Mouse (Mus musculus): Measurements from ENCODE around the gene Inppl1. TPM values are rescaled to one million over a fixed set of nuclear protein-coding genes. Genes with fewer than 3 reads are reported as not detected.
A peak's percentile ranks its signal among the peaks of the same experiment; 100 is the strongest.

Gene Inppl1
- polyA plus RNA-seq (2016; fragmentation: Nextera tagmentation; extraction: Ambion mirVana): 36.2 and 38.1 TPM in 2 replicates

DNA sequence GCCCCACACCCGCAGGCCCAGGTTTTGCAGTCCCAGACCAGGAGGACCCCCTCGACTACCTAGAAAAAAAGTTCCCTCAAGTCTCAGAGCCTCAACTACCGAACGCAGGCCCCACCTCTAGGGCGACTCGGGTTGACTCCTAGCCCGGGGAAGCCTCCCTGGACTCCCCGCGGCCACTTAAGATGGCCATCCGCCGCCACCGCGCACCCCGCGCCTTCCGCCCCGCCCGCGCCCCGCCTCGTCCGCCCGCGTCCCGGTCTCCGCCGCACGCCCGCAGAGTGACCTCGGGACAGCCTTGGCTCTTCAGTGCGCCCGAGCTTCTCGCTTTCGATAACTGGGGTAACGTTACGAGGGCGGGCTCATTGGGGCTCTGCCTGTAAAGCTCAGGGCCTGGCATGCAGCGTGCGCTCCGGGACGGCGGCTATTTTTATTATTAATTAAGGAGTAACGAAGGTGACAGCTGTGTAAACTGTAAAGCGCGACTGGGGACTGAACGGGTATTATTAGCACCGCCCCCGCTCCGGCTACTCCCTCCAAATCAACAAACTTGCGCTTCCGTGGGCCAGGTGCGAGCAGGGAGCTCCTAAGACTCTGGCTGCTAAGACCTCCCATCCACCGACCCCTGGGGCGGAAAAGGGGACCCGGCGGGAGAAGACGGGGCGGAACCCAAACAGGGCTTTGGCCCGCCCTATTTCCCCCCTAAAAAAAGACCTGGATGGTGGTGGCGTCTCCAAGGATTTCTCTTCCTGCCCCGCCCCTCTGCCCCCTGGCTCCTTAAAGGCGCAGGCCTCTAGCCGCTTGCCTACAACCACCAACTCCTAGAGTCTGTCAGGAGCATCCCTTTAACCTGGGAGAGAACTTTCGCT is at the start of gene Inppl1:
TSS of gene Inppl1 (minus strand) at position 624 of the 866 bp plus-strand sequence.
- no peaks in the 10 kb centered on the region for H3K27me3 ChIP-seq (ENCODE audit: low read depth, poor library complexity, severe bottlenecking)
- peak; percentile 89 for DNase-seq (ENCODE audit: low spot score)
- peak within 1 kb of the TSS; percentile 96 for H3K27ac ChIP-seq (replicated peaks)
- peak within 1 kb of the TSS; percentile 73 for H3K4me3 ChIP-seq
- under 1% methylated on average over 64 of the region's 64 CpGs for WGBS
- H3K9me3 ChIP-seq (replicated peaks): no peaks in the 10 kb centered on the region
- H3K4me1 ChIP-seq: peaks cover 50% of the 10 kb centered on the region
- H3K36me3 ChIP-seq: peaks cover 20% of the 10 kb centered on the region

DNA sequence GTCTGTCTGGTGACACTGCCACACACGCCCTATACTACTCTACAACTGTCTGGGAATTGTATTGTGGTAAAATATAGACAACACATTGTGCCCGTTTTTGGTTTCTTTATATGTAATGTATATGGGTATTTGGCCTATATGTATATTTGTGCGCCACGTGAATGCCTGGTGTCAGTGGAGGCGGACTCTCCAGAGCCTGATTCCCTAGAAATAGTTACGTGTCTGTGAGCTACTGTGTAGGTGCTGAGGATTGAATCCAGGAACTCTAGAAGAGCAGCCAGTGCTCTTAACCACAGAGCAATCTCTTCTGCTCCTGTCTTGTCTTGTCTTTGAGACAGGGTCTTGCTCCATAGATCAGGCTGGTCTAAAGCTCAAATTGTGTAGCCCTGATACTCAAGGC is 48.2 kb upstream of the Inppl1 start:
- Histone ChIP-seq H3K27ac (replicated peaks) (no peak overlapping the region), H3K36me3 (no peaks in the 10 kb centered on the region), H3K4me3 (no peak overlapping the region), H3K4me1 (no peaks in the 10 kb centered on the region), H3K27me3 (ENCODE audit: low read depth, poor library complexity, severe bottlenecking) (no peaks in the 10 kb centered on the region), H3K9me3 (replicated peaks) (no peaks in the 10 kb centered on the region)
- 87% methylated on average over 6 of the region's 6 CpGs for WGBS
- no peak for DNase-seq (ENCODE audit: low spot score)

DNA sequence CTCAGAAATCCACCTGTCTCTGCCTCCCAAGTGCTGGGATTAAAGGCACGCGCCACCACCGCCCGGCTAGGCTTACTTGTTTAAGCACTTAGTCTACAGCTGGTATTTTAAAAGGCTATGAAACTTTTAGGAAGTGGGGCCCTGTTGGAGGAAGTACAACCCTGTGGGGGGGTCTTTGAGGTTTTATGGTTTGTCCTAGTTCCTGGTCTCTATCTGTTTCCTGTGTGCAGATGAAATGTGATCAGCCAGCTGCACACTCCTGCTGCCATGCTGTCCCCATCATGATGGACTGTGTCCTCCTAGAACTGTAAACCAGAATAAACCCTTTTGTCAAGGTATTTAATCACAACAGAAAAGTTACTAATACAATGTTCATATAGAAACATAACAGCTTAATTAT is 46.1 kb upstream of the Inppl1 start:
- 82% methylated on average over 4 of the region's 4 CpGs for WGBS
- no peaks in the 10 kb centered on the region for H3K27me3 ChIP-seq (ENCODE audit: low read depth, poor library complexity, severe bottlenecking)

DNA sequence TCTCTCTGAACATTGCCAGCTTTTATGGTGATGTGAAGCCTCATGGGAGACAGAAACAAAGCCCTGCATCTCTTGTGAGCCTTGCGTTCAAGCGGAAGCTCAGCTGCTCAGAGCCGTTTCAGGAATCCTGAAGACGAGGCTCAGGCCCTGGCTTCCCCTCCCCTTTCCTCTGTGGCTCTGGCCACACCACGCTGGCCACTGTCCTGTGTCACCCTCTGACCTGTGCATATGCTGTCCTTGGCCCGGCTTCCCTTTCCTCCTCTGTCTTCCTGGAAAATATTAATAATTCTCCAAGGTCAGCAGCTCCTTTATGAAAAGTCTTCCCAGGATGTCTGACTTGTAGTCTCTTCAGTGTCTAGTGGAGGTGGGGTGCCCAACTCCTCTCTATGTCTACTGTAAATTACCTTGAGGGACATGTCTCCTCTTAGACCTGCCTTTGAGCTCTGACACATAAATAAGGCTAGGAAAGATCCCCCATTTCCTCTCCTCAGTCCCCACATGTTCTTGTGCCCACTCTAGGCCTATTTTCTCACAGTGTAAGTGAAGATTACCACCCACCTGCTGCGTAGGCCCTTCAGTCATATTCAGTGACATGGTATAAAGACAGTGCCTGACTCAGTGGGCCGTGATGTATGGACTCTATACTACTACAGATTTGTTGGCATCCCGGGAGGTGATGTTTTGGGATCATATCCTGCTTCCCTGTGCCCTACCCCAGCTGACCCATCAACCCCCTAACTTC is 44.6 kb upstream of the Inppl1 start:
- H3K27ac ChIP-seq (replicated peaks): no peak overlapping the region
- 67% methylated on average over 9 of the region's 9 CpGs for WGBS
- no peaks in the 10 kb centered on the region for H3K4me1 ChIP-seq
- no peaks in the 10 kb centered on the region for H3K9me3 ChIP-seq (replicated peaks)
- H3K27me3 ChIP-seq (ENCODE audit: low read depth, poor library complexity, severe bottlenecking): no peaks in the 10 kb centered on the region
- no peaks in the 10 kb centered on the region for H3K36me3 ChIP-seq
- DNase-seq (ENCODE audit: low spot score): no peak
- no peak overlapping the region for H3K4me3 ChIP-seq

More for the DNA sequence above, 46.1 kb upstream of the Inppl1 start:
- no peaks in the 10 kb centered on the region for H3K9me3 ChIP-seq (replicated peaks)
- no peak overlapping the region for H3K4me3 ChIP-seq
- H3K4me1 ChIP-seq: no peaks in the 10 kb centered on the region
- no peak overlapping the region for H3K27ac ChIP-seq (replicated peaks)
- no peaks in the 10 kb centered on the region for H3K36me3 ChIP-seq
- DNase-seq (ENCODE audit: low spot score): no peak

DNA sequence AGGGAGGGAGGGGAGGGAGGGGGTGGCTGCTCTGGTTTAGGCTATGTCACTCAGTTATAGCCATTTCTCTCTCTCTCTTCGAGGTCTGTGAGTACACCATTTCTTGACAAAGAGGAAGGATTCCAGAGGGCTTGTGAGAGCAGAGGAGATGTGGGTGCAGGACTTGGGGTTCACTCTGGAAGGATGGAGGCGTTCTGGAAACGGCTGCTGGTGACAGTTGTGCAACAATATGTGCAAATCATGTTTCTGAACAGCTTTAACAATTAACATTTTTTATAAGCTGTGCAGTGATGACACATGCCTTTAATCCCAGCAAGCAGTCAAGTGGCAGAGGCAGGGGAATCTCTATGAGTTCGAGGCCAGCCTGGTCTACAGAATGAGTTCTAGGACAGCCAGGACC is 42.8 kb upstream of the Inppl1 start:
- H3K4me1 ChIP-seq: no peaks in the 10 kb centered on the region
- H3K36me3 ChIP-seq: no peaks in the 10 kb centered on the region
- DNase-seq (ENCODE audit: low spot score): no peak
- H3K4me3 ChIP-seq: no peak overlapping the region
- H3K27ac ChIP-seq (replicated peaks): no peak overlapping the region
- WGBS: 86% methylated on average over 4 of the region's 4 CpGs
- H3K27me3 ChIP-seq (ENCODE audit: low read depth, poor library complexity, severe bottlenecking): no peaks in the 10 kb centered on the region
- H3K9me3 ChIP-seq (replicated peaks): no peaks in the 10 kb centered on the region

DNA sequence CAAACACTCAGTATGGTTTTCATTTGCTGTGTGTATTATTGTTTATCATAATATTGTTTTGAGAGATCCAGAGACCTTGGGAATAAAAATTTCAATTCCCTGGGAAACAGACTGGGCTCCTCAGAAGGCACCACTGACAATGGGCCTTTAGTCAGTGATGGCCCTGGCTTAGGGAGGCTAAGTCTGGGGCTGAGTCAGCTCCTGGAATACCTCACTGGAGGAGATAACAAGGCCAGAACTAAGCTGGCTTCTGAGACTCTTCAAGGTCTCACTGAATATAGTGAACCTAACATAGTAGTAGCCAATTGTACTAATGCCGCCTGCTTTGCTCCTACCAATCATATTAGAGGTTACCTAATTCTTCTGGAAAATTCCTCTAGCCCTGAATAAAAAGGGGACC is 37.9 kb upstream of the Inppl1 start:
- H3K4me3 ChIP-seq: no peak overlapping the region
- 93% methylated on average over 1 of the region's 1 CpGs for WGBS
- no peaks in the 10 kb centered on the region for H3K36me3 ChIP-seq
- no peak for DNase-seq (ENCODE audit: low spot score)
- H3K9me3 ChIP-seq (replicated peaks): no peaks in the 10 kb centered on the region
- H3K27me3 ChIP-seq (ENCODE audit: low read depth, poor library complexity, severe bottlenecking): no peaks in the 10 kb centered on the region
- no peaks in the 10 kb centered on the region for H3K4me1 ChIP-seq
- no peak overlapping the region for H3K27ac ChIP-seq (replicated peaks)

DNA sequence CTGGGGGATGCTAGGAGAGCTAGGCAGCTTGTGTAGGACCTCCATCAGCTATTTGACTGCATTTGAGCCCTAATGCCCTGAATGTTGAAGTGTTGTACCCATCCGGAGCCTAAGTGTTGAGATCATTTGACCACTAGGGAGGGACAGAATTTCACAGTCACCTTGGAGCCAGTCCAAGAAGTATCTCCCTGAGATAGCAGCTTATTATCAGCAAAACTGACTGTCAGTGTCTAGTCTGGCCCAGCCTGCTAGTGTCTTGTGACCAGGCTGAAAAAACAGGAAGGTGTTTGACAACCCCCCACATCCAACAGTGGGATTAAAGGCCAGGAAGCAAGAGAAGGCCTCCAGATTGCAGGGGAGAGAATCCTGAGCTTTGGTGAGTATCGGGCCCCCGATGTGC is 33.3 kb upstream of the Inppl1 start:
- no peak for DNase-seq (ENCODE audit: low spot score)
- WGBS: 93% methylated on average over 3 of the region's 3 CpGs
- no peaks in the 10 kb centered on the region for H3K36me3 ChIP-seq

DNA sequence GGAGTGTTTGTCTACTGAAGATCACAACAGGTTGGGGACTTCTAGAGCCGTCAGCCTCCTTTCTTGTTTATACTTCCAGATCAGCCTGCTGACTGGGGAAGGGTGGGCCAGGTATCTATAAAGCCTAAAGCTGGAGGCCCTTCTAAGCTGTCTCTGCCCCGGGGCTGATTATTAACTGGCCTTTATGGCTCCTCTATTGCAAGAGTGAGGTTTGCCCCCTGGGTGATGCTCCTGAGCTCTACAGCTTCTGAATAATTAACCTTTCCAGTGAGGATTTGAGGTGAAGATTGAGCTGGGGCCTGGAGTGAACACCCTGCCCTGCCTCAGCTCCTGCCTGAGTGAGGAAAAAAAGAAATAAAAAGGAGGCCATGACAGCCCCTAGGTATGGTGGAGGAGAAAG is 32.6 kb upstream of the Inppl1 start, which contains the start of gene Folr1:
TSS of gene Folr1 (minus strand) at position 160 of the 400 bp plus-strand sequence.
- Histone ChIP-seq H3K27me3 (ENCODE audit: low read depth, poor library complexity, severe bottlenecking) (no peaks in the 10 kb centered on the region), H3K36me3 (no peaks in the 10 kb centered on the region), H3K9me3 (replicated peaks) (no peaks in the 10 kb centered on the region), H3K27ac (replicated peaks) (peak within 1 kb of the TSS; percentile 82), H3K4me3 (no peak within 1 kb of the TSS), H3K4me1 (peaks cover 26% of the 10 kb centered on the region)
- DNase-seq (ENCODE audit: low spot score): no peak
- 86% methylated on average over 2 of the region's 2 CpGs for WGBS

More for the DNA sequence above, 33.3 kb upstream of the Inppl1 start:
- Histone ChIP-seq H3K4me3 (no peak overlapping the region), H3K4me1 (peaks cover 26% of the 10 kb centered on the region), H3K27ac (replicated peaks) (no peak overlapping the region), H3K27me3 (ENCODE audit: low read depth, poor library complexity, severe bottlenecking) (no peaks in the 10 kb centered on the region), H3K9me3 (replicated peaks) (no peaks in the 10 kb centered on the region)

DNA sequence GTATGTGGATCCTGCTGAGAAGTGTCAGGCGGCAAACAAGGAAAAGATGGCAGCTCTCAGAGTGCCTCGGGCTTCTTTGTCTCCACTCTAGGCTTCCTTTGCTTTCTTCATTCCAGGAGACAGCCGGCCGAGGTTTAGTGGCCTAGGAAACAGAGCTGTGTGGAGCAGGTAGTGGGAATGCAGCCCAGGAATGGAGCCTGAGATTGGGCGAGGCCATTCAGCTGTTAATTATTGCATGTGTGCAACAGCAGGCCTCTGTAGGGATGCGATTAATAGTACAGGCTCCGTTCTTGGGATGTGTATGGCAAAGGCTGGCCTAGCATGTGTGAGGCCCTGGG is 31.1 kb upstream of the Inppl1 start:
- WGBS: 42% methylated on average over 7 of the region's 7 CpGs
- peak; percentile 62 for DNase-seq (ENCODE audit: low spot score)

DNA sequence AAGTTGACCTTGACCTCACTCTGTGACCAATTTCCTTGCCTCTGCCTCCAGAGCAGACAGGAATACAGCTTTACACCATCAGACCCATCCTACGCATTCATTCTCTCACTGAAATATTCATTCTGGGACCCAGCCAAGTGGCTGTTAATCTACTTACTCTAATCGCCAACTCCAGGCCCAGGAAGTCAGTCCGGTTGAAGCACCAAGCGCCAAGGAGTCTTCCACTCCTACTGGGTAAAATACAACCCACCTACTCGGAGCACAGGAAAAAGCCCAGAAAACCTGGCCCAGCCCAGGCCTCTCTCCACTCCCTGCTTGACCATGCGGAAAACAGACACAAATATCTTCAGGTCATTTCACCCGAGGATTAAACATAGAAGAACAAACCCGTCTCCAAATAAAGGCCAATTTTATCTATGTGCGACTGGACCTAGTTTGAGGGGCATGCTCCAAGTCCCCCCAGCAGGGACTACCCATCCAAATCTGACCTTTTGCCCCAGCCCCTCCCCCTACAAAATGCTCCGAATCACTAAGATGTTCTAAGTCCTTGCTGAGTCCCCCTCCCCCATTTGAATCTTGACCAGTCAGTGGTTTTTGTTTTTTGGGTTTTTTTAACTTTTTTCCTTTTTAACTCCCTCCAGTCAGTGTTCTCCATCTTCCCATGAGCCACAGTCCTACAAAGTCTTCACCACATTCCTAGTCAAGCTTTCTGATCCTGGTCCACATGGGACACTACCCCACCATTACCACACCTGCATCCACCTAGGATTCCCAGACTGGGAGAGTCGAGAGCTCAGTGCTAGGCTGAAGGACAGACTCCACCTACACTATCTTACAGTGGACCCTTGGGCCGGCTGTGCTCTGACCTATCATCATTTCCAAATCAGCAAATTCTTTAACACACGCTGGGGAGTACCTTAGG is 30.5 kb upstream of the Inppl1 start:
- 45% methylated on average over 13 of the region's 13 CpGs for WGBS
- Histone ChIP-seq H3K27ac (replicated peaks) (peak overlapping the region; percentile 82), H3K36me3 (no peaks in the 10 kb centered on the region), H3K4me3 (peak overlapping the region; percentile 21; the same call in 1 of the 2 replicates), H3K27me3 (ENCODE audit: low read depth, poor library complexity, severe bottlenecking) (no peaks in the 10 kb centered on the region), H3K9me3 (replicated peaks) (no peaks in the 10 kb centered on the region), H3K4me1 (peaks cover 26% of the 10 kb centered on the region)
- DNase-seq (ENCODE audit: low spot score): peak; percentile 24

More for the DNA sequence above, 31.1 kb upstream of the Inppl1 start:
- H3K4me3 ChIP-seq: peak overlapping the region; percentile 21; the same call in 1 of the 2 replicates
- H3K27ac ChIP-seq (replicated peaks): peak overlapping the region; percentile 82
- no peaks in the 10 kb centered on the region for H3K9me3 ChIP-seq (replicated peaks)
- H3K36me3 ChIP-seq: no peaks in the 10 kb centered on the region
- H3K27me3 ChIP-seq (ENCODE audit: low read depth, poor library complexity, severe bottlenecking): no peaks in the 10 kb centered on the region
- peaks cover 26% of the 10 kb centered on the region for H3K4me1 ChIP-seq

DNA sequence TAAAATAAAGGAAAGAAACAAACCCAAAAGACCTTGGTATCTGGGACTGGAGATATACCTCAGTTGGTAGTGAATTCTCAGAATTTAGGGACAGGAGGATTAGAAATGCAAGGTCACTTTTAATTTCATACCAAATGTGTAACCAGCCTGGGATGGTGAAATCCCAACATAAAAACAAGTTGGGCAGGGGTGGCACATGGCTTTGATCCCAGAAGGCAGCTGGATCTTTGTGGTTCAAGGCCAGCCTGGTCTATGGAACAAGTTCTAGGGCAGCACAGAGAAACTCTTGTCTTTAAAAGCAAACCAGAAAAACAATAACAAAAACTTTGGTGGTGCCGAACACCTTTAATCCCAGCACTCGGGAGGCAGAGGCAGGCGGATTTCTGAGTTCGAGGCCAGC is 29.5 kb upstream of the Inppl1 start:
- 97% methylated on average over 4 of the region's 4 CpGs for WGBS

More for the DNA sequence above, 29.5 kb upstream of the Inppl1 start:
- Histone ChIP-seq H3K27ac (replicated peaks) (no peak overlapping the region), H3K36me3 (no peaks in the 10 kb centered on the region), H3K4me3 (no peak overlapping the region), H3K9me3 (replicated peaks) (no peaks in the 10 kb centered on the region), H3K4me1 (peaks cover 26% of the 10 kb centered on the region), H3K27me3 (ENCODE audit: low read depth, poor library complexity, severe bottlenecking) (no peaks in the 10 kb centered on the region)
- DNase-seq (ENCODE audit: low spot score): no peak
